Mouse (Mus musculus) lung, adult 2 months (tissue): ENCODE results near the gene Ogfrl1. TPM values are rescaled to one million over a fixed set of nuclear protein-coding genes. Genes with fewer than 3 reads are reported as not detected.
A peak's percentile ranks its signal among the peaks of the same experiment; 100 is the strongest.
"Not testable (repeated sequence)": the region's sequence is repeated elsewhere in the genome, so short reads cannot be mapped to it uniquely, and the experiment has no call there.

Source experiments
- DNase-seq: peaks from one replicate; pipeline ENCODE4 v3.0.0; 2022
- H3K4me1 ChIP-seq: fragments of 200-500 bp; 2 replicates; pipeline ENCODE4 v1.6.1; 2011; ENCODE audit warnings: low read length; ENCODE audit not compliant: control insufficient read depth, insufficient read depth
- H3K4me3 ChIP-seq: fragments of 200-500 bp; replicated peaks from 2 replicates; pipeline ENCODE3; 2011; ENCODE audit warnings: low read depth, mild to moderate bottlenecking, control low read depth, low read length; ENCODE audit errors: extremely low read depth
- CTCF ChIP-seq: fragments of 200-500 bp; IDR thresholded peaks from 2 replicates; pipeline ENCODE4 v1.5.1; 2011; ENCODE audit warnings: mild to moderate bottlenecking, low read length, control low read depth; ENCODE audit not compliant: insufficient read depth
- POLR2A ChIP-seq: fragments of 200-500 bp; IDR thresholded peaks from 2 replicates; pipeline ENCODE4 v1.6.1; 2011; ENCODE audit warnings: low read depth, mild to moderate bottlenecking, control low read depth, low read length, borderline replicate concordance; ENCODE audit errors: extremely low read depth
- WGBS: fragments of 180-500 bp; shearing (Covaris S2); methylation state at CpG from one replicate; pipeline ENCODE4 v1.1.7; 2018; 5-methylcytosine and 5-hydroxymethylcytosine counted together
- polyA plus RNA-seq: library from polyadenylated mRNA; depleted of rRNA; stranded (reverse); fragments of >200 nt; gene quantifications from 2 replicates; pipeline ENCODE4 v1.2.3, GENCODE M21; 2012

Gene Ogfrl1
- polyA plus RNA-seq, 1 experiment: 7.4 TPM

GRCm38 (mm10) chr1:23399552-23399951 lies 2.0 kb upstream of the Ogfrl1 start:
- TF ChIP-seq CTCF (no peak), POLR2A (no peak)
- 27% methylated on average over 1 of the region's 1 CpGs for WGBS
- DNase-seq: no peak
- H3K4me3 ChIP-seq: no peak overlapping the region
- H3K4me1 ChIP-seq: peaks cover 3% of the 10 kb centered on the region; the same call in 1 of the 2 replicates

DNA sequence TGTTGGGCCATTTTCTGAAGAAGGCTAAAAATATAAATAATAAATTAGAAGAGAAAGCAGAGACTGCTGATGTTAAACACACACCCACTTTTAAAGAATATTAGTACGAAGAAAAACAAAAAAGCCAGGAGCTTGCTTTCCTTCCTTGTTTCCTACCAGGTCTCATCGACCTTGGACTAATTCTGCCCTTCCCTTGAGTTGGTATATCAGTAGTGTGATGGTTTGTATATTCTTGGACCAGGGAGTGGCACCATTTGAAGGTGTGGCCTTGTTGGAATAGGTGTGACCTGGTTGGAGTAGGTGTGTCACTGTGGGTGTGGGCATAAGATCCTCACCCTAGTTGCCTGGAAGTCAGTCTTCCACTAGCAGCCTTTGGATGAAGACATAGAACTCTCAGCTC lies 3.2 kb downstream of the Ogfrl1 start:
- not testable (repeated sequence) for H3K4me3 ChIP-seq, DNase-seq, H3K4me1 ChIP-seq
- WGBS: 69% methylated on average over 2 of the region's 2 CpGs

DNA sequence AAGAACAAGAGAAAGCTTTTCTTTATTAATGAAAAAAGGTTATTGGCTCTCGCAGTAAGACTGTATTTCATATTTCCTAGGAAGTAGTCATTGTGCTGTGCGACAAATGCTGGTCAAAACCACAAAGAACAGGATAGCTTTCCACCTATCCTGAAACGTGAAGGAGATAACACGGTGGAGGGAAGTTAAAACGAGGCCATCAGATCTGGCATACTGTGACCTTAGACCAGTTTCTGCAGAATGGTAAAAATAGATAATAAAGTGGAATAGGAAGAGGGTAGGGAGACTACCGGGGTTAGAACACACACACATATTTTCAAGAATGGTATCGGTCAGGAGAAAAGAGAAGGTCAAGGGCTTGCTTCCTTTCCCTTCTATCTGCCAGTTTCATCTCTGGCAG lies 5.8 kb downstream of the Ogfrl1 start:
- no peak for DNase-seq
- Histone ChIP-seq H3K4me1 (no peaks in the 10 kb centered on the region), H3K4me3 (no peak overlapping the region)
- TF ChIP-seq POLR2A (no peak), CTCF (no peak)
- 66% methylated on average over 7 of the region's 7 CpGs for WGBS

DNA sequence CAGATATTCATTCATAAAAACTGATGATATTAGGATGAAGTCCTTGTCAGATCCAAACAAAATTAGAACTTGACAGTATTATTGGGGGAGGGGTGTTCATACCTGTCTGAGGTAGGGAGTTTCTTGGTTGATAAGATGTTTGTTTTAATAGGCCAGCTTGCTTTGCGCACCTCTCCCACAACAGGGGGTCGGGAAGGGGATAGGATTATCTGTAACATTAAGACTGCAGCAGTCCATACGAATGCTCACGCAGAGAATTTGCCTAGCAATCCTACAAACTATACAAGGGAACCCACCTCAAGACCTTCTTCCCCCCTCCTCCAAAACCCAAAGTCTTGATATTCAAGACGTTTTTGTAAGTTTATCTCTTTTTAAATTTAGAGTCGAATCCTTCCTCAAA lies 13.2 kb downstream of the Ogfrl1 start:
- TF ChIP-seq POLR2A (no peak), CTCF (no peak)
- no peak for DNase-seq
- 91% methylated on average over 6 of the region's 6 CpGs for WGBS
- H3K4me1 ChIP-seq: peaks cover 7% of the 10 kb centered on the region
- no peak overlapping the region for H3K4me3 ChIP-seq

DNA sequence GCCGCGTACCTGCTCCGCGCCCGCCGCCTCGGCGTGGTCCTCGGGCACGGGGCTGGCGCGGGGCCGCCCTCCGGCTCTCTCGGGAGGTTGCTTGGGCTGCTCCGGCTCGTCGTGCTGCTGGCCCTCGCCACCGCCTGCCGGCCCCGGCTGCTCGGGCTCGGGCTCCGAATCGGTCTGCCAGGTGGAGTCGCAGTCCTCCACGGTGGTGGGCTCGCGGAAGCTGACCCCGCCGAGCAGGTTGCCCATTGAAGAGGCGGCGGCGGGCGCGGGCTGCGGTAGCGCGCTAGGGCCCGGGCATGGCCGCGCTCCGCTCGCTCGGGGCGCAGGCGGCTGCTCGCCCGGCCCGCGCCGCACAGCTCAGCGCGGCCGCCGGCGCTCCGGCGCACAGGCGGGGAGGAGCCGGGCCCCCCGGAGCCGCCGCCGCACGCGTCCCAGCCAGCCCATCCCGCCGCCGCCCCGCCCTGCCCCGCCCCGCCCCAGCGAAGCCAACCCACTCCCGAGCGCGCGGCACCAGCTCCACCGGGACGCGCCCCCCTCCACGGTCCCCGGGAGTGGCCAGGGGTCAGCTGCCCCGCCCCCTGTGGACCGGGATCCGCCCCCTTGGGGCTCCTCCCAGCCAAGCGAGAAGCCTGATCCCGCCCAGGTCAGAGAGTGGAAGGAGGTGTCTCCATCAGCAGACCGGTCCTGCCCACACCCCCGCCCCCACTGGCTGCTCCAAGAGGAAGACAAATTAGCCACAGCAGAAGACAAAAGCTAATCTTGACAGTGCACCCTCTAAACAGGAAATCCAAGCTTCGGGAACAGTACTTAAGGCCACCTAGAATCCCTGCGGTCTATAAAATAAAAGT lies 14.5 kb downstream of the Ogfrl1 start:
- H3K4me3 ChIP-seq: peak overlapping the region; percentile 59
- under 1% methylated on average over 87 of the region's 93 CpGs for WGBS
- TF ChIP-seq POLR2A (no peak), CTCF (no peak)
- H3K4me1 ChIP-seq: peaks cover 7% of the 10 kb centered on the region
- peak; percentile 98 for DNase-seq

DNA sequence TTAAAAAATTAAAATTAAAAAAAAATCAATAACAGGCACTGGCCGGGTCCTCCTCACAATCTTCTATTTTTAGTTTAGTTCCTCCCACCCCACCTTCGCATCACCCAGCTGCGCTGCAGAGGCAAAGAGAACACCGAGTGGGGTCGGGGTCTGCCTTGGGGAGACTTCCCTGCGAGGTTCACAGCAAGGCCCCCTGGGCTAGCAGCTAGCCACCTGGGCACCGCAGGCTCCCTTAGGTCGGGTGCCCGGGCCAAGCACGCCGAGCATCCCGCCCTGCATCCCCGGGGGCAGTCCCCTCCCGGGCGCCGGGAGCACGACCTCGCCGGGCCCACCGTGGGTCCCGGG lies 15.1 kb downstream of the Ogfrl1 start:
- H3K4me3 ChIP-seq: peak overlapping the region; percentile 59
- under 1% methylated on average over 21 of the region's 21 CpGs for WGBS
- DNase-seq: no peak
- no peak for TF ChIP-seq CTCF
- peaks cover 7% of the 10 kb centered on the region for H3K4me1 ChIP-seq

- no peak for DNase-seq
- Histone ChIP-seq H3K4me3 (peak overlapping the region; percentile 25), H3K4me1 (peaks cover 7% of the 10 kb centered on the region)
- 26% methylated on average over 9 of the region's 9 CpGs for WGBS
- TF ChIP-seq POLR2A (no peak), CTCF (no peak)
Observed at GRCm38 (mm10) chr1:23382037-23382436, 15.5 kb downstream of the Ogfrl1 start.

- TF ChIP-seq CTCF (no peak), POLR2A (no peak)
- Histone ChIP-seq H3K4me3 (no peak overlapping the region), H3K4me1 (peaks cover 7% of the 10 kb centered on the region)
- 39% methylated on average over 17 of the region's 17 CpGs for WGBS
- peak; percentile 22 for DNase-seq
Observed at GRCm38 (mm10) chr1:23379911-23380740, 17.4 kb downstream of the Ogfrl1 start.

GRCm38 (mm10) chr1:23379321-23379720 lies 18.3 kb downstream of the Ogfrl1 start:
- WGBS: 79% methylated on average over 6 of the region's 6 CpGs
- H3K4me3 ChIP-seq: no peak overlapping the region
- DNase-seq: no peak
- TF ChIP-seq CTCF (no peak), POLR2A (no peak)
- peaks cover 7% of the 10 kb centered on the region for H3K4me1 ChIP-seq

DNA sequence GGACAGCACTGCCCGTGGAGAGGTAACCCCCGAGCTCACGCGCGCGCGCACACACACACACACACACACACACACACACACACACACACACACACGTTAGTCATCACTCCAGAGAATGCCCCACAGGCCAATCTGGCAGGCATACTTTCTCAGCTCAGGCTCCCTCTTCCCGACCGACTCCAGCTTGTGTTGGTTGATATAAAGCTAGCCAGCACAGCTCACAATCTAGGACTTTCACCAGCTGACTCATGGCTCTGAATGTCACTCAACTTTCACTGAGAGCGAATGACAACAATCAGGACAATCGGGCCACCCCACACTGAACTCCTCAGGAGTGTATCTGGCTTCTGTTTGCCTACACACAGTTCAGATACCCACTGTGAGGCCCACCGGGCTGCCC lies 20.0 kb downstream of the Ogfrl1 start:
- TF ChIP-seq CTCF (no peak), POLR2A (no peak)
- peaks cover 2% of the 10 kb centered on the region; the same call in 1 of the 2 replicates for H3K4me1 ChIP-seq
- no peak overlapping the region for H3K4me3 ChIP-seq
- 83% methylated on average over 13 of the region's 13 CpGs for WGBS
- no peak for DNase-seq
